Mouse (Mus musculus): ENCODE results near the gene Zfp961. TPM values are rescaled to one million over a fixed set of nuclear protein-coding genes. Genes with fewer than 3 reads are reported as not detected.
"Not testable (repeated sequence)": the region's sequence is repeated elsewhere in the genome, so short reads cannot be mapped to it uniquely, and the experiment has no call there.

The Zfp961 gene
- total RNA-seq, 1 experiment, result 79.0 TPM

- Histone ChIP-seq H3K36me3 (ENCODE audit: control insufficient read depth, insufficient read depth, low read length, poor library complexity, severe bottlenecking) (no peaks in the 10 kb centered on the region), H3K4me3 (ENCODE audit: insufficient read depth in 1 of 2, low read depth in 1 of 2, low read length in 2 of 2, poor library complexity in 1 of 2, severe bottlenecking in 1 of 2) (no peak overlapping the region), H3K9me3 (ENCODE audit: control insufficient read depth, insufficient read depth, low read depth, low read length) (no peaks in the 10 kb centered on the region), H3K9ac (ENCODE audit: insufficient read depth, low read depth, low read length, poor library complexity, severe bottlenecking) (no peak overlapping the region), H3K27ac (ENCODE audit: insufficient read depth, low read depth, low read length, poor library complexity, severe bottlenecking) (no peak overlapping the region), H3K4me1 (ENCODE audit: control insufficient read depth in 2 of 2, insufficient read depth in 2 of 2, low read length in 2 of 2, poor library complexity in 1 of 2) (no peaks in the 10 kb centered on the region)
- no peak for DNase-seq (ENCODE audit: low read depth, low spot score)
- no peak for TF ChIP-seq HCFC1 (IDR thresholded peaks at IDR 0.05; ENCODE audit: borderline replicate concordance, insufficient read depth, low read length)
- TF ChIP-seq MAFK (IDR thresholded peaks at IDR 0.05; ENCODE audit: insufficient read depth, low read depth, low read length), result no peak
- no peak for TF ChIP-seq ZNF384 (IDR thresholded peaks at IDR 0.05; ENCODE audit: low read depth, low read length)
- no peak for TF ChIP-seq CHD2 (IDR thresholded peaks at IDR 0.05; ENCODE audit: low read depth, low read length)
- no peak for TF ChIP-seq ZC3H11A (IDR thresholded peaks at IDR 0.05; ENCODE audit: borderline replicate concordance, low read depth, low read length)
- in situ Hi-C loops (cut with MboI; ENCODE audit: low sequenced_read_pairs in 2 of 2, unreplicated experiment in 2 of 2), result no loop called here
Observed at GRCm38 (mm10) chr8:71941776-71942175, 9.1 kb upstream of the Zfp961 start.

DNA sequence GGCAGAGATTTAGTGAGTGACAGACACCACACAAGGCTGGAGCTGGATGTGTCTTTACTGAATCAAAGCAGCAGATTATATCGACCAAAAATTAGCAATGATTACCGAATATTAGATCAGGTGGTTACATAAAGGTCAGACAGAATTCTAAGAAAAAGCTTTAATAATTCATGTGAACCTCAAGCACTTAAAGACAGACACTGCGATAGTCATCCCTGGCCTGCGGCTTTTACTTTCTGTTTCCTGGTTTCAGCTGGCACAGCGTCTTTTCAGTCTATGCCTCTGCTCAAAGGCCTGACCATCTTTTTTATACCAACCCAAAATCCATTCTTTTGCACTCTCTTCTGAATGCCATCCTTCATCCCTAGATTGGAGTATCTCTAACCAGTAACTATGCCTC lies 2.2 kb upstream of the Zfp961 start:
- H3K4me3 ChIP-seq (ENCODE audit: insufficient read depth in 1 of 2, low read depth in 1 of 2, low read length in 2 of 2, poor library complexity in 1 of 2, severe bottlenecking in 1 of 2), result no peak overlapping the region
- no peak overlapping the region for H3K9ac ChIP-seq (ENCODE audit: insufficient read depth, low read depth, low read length, poor library complexity, severe bottlenecking)
- no peaks in the 10 kb centered on the region; the same call in 1 of the 2 replicates for H3K36me3 ChIP-seq (ENCODE audit: control insufficient read depth, insufficient read depth, low read length, poor library complexity, severe bottlenecking)
- no peak for TF ChIP-seq HCFC1 (IDR thresholded peaks at IDR 0.05; ENCODE audit: borderline replicate concordance, insufficient read depth, low read length)
- no peak for TF ChIP-seq MAFK (IDR thresholded peaks at IDR 0.05; ENCODE audit: insufficient read depth, low read depth, low read length)
- TF ChIP-seq ZNF384 (IDR thresholded peaks at IDR 0.05; ENCODE audit: low read depth, low read length), result no peak
- TF ChIP-seq ZC3H11A (IDR thresholded peaks at IDR 0.05; ENCODE audit: borderline replicate concordance, low read depth, low read length), result no peak
- TF ChIP-seq CHD2 (IDR thresholded peaks at IDR 0.05; ENCODE audit: low read depth, low read length), result no peak
- DNase-seq (ENCODE audit: low read depth, low spot score), result no peak
- H3K4me1 ChIP-seq (ENCODE audit: control insufficient read depth in 2 of 2, insufficient read depth in 2 of 2, low read length in 2 of 2, poor library complexity in 1 of 2), result 0 out of 4 replicates have a peak, but pooled peaks cover 2 to 3% of the 10 kb centered on the region in 2 experiments
- H3K9me3 ChIP-seq (ENCODE audit: control insufficient read depth, insufficient read depth, low read depth, low read length), result no peaks in the 10 kb centered on the region
- in situ Hi-C loops (cut with MboI; ENCODE audit: low sequenced_read_pairs in 2 of 2, unreplicated experiment in 2 of 2), result no loop called here
- no peak overlapping the region for H3K27ac ChIP-seq (ENCODE audit: insufficient read depth, low read depth, low read length, poor library complexity, severe bottlenecking)

- H3K9me3 ChIP-seq (ENCODE audit: control insufficient read depth, insufficient read depth, low read depth, low read length), result no peaks in the 10 kb centered on the region
- TF ChIP-seq HCFC1 (IDR thresholded peaks at IDR 0.05; ENCODE audit: borderline replicate concordance, insufficient read depth, low read length) (no peak), ZNF384 (IDR thresholded peaks at IDR 0.05; ENCODE audit: low read depth, low read length) (no peak), CHD2 (IDR thresholded peaks at IDR 0.05; ENCODE audit: low read depth, low read length) (no peak), MAFK (IDR thresholded peaks at IDR 0.05; ENCODE audit: insufficient read depth, low read depth, low read length) (no peak), ZC3H11A (IDR thresholded peaks at IDR 0.05; ENCODE audit: borderline replicate concordance, low read depth, low read length) (no peak)
- in situ Hi-C loops (cut with MboI; ENCODE audit: low sequenced_read_pairs in 2 of 2, unreplicated experiment in 2 of 2), result no loop called here
- H3K4me1 ChIP-seq (ENCODE audit: control insufficient read depth in 2 of 2, insufficient read depth in 2 of 2, low read length in 2 of 2, poor library complexity in 1 of 2), result peaks cover 3% of the 10 kb centered on the region in 2 experiments; a peak in 1 of 4 replicates
- peaks cover 3% of the 10 kb centered on the region for H3K36me3 ChIP-seq (ENCODE audit: control insufficient read depth, insufficient read depth, low read length, poor library complexity, severe bottlenecking)
- H3K4me3 ChIP-seq (ENCODE audit: insufficient read depth in 1 of 2, low read depth in 1 of 2, low read length in 2 of 2, poor library complexity in 1 of 2, severe bottlenecking in 1 of 2), result peak overlapping the region; percentile 77 to 88
- H3K27ac ChIP-seq (ENCODE audit: insufficient read depth, low read depth, low read length, poor library complexity, severe bottlenecking), result peak overlapping the region; percentile 66; the same call in 1 of the 2 replicates
- H3K9ac ChIP-seq (ENCODE audit: insufficient read depth, low read depth, low read length, poor library complexity, severe bottlenecking), result peak overlapping the region; percentile 91
- no peak for DNase-seq (ENCODE audit: low read depth, low spot score)
Observed at GRCm38 (mm10) chr8:71951436-71952161, 761 bp downstream of the Zfp961 start.

DNA sequence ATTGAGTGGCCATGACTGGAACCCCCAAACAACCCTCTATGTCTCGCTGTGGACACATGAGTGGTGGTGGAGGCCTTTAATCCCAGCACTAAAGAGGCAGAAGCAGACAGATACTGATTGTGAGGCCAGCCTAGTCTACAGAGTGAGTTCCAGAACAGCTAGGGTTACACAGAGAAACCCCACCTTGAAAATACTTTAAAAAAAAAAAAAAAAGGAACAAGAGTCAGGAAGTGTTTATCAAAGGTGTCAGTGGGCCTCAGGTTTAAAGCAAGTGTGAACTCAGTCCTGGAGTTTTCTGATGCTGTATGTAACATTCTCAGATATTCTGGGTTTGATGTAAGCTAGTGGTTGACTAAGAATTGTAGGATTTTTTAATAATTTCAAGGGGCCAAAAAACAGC lies 1.7 kb downstream of the Zfp961 start:
- peaks cover 3% of the 10 kb centered on the region for H3K36me3 ChIP-seq (ENCODE audit: control insufficient read depth, insufficient read depth, low read length, poor library complexity, severe bottlenecking)
- H3K4me3 ChIP-seq (ENCODE audit: insufficient read depth in 1 of 2, low read depth in 1 of 2, low read length in 2 of 2, poor library complexity in 1 of 2, severe bottlenecking in 1 of 2), result peak overlapping the region; percentile 77 to 88; a peak in 3 of 4 replicates
- in situ Hi-C loops (cut with MboI; ENCODE audit: low sequenced_read_pairs in 2 of 2, unreplicated experiment in 2 of 2), result no loop called here
- no peak for DNase-seq (ENCODE audit: low read depth, low spot score)
- no peaks in the 10 kb centered on the region for H3K9me3 ChIP-seq (ENCODE audit: control insufficient read depth, insufficient read depth, low read depth, low read length)
- peak overlapping the region; percentile 66; the same call in 1 of the 2 replicates for H3K27ac ChIP-seq (ENCODE audit: insufficient read depth, low read depth, low read length, poor library complexity, severe bottlenecking)
- TF ChIP-seq ZNF384 (IDR thresholded peaks at IDR 0.05; ENCODE audit: low read depth, low read length) (peak; percentile 53; the same call in 1 of the 2 replicates), MAFK (IDR thresholded peaks at IDR 0.05; ENCODE audit: insufficient read depth, low read depth, low read length) (no peak)
- peaks cover 3% of the 10 kb centered on the region in 2 experiments; a peak in 1 of 4 replicates for H3K4me1 ChIP-seq (ENCODE audit: control insufficient read depth in 2 of 2, insufficient read depth in 2 of 2, low read length in 2 of 2, poor library complexity in 1 of 2)
- H3K9ac ChIP-seq (ENCODE audit: insufficient read depth, low read depth, low read length, poor library complexity, severe bottlenecking), result peak overlapping the region; percentile 91; the same call in 1 of the 2 replicates

GRCm38 (mm10) chr8:71952961-71953700 lies 2.3 kb downstream of the Zfp961 start:
- H3K36me3 ChIP-seq (ENCODE audit: control insufficient read depth, insufficient read depth, low read length, poor library complexity, severe bottlenecking); H3K9me3 ChIP-seq (ENCODE audit: control insufficient read depth, insufficient read depth, low read depth, low read length); DNase-seq (ENCODE audit: low read depth, low spot score); H3K4me1 ChIP-seq (ENCODE audit: control insufficient read depth in 2 of 2, insufficient read depth in 2 of 2, low read length in 2 of 2, poor library complexity in 1 of 2); in situ Hi-C loops (cut with MboI; ENCODE audit: low sequenced_read_pairs in 2 of 2, unreplicated experiment in 2 of 2): not testable (repeated sequence)
- peak overlapping the region; percentile 77 to 88; a peak in 3 of 4 replicates for H3K4me3 ChIP-seq (ENCODE audit: insufficient read depth in 1 of 2, low read depth in 1 of 2, low read length in 2 of 2, poor library complexity in 1 of 2, severe bottlenecking in 1 of 2)
- H3K9ac ChIP-seq (ENCODE audit: insufficient read depth, low read depth, low read length, poor library complexity, severe bottlenecking), result peak overlapping the region; percentile 24; the same call in 1 of the 2 replicates
- H3K27ac ChIP-seq (ENCODE audit: insufficient read depth, low read depth, low read length, poor library complexity, severe bottlenecking), result peak overlapping the region; percentile 87; the same call in 1 of the 2 replicates
